Mouse (Mus musculus) mature B cell (primary cell): ENCODE measurements around the gene Slfnl1.

Source experiments
- in situ Hi-C: fragments of 300-500 bp; cut with MboI; formaldehyde crosslinking; loops from 2 replicates; pipeline ENCODE4 v1.14.3; 2019

The Slfnl1 gene

GRCm38 (mm10) chr4:120581711-120582110 is 49.7 kb downstream of the Slfnl1 start:
- in situ Hi-C loops = loop anchor here (25.0 kb wide), 1 partner anchor 306 kb away; no protein-coding TSS in a partner anchor
